Mouse (Mus musculus) hindbrain, embryonic 15.5 days (tissue): ENCODE data around the gene Orc5. TPM values are rescaled to one million over a fixed set of nuclear protein-coding genes. Genes with fewer than 3 reads are reported as not detected.

ENCODE experiments used
- ATAC-seq: fragments of 200-750 bp; cut with Nextera tagmentation; 2 replicates; pipeline ENCODE4 v1.8.0; 2017; ENCODE audit warnings: low read depth, moderate number of reproducible peaks, moderate TSS enrichment; ENCODE audit not compliant: low FRiP score
- H3K27ac ChIP-seq: fragments of 300-500 bp; sonication (generic); replicated peaks from 2 replicates; pipeline ENCODE4 v1.5.1; 2015; ENCODE audit warnings: mild to moderate bottlenecking, inconsistent platforms
- H3K27me3 ChIP-seq: fragments of 300-500 bp; sonication (generic); 2 replicates; pipeline ENCODE4 v1.6.1; 2015; ENCODE audit warnings: control low read depth, inconsistent platforms
- H3K36me3 ChIP-seq: fragments of 300-500 bp; sonication (generic); 2 replicates; pipeline ENCODE4 v1.6.1; 2015; ENCODE audit warnings: control low read depth, inconsistent platforms
- H3K4me1 ChIP-seq: fragments of 300-500 bp; sonication (generic); replicated peaks from 2 replicates; pipeline ENCODE4 v1.6.1; 2015; ENCODE audit warnings: control low read depth, inconsistent platforms
- H3K4me2 ChIP-seq: fragments of 300-500 bp; sonication (generic); 2 replicates; pipeline ENCODE4 v1.6.1; 2015; ENCODE audit warnings: moderate library complexity, mild to moderate bottlenecking, inconsistent platforms
- H3K4me3 ChIP-seq: fragments of 300-500 bp; sonication (generic); 2 replicates; pipeline ENCODE4 v1.5.1; 2015; ENCODE audit warnings: mild to moderate bottlenecking, inconsistent platforms
- H3K9ac ChIP-seq: fragments of 300-500 bp; sonication (generic); 2 replicates; pipeline ENCODE4 v1.6.1; 2015; ENCODE audit warnings: inconsistent platforms
- H3K9me3 ChIP-seq: fragments of 300-500 bp; sonication (generic); 2 replicates; pipeline ENCODE4 v1.6.1; 2016; ENCODE audit warnings: control low read depth, inconsistent platforms
- WGBS: fragments of 180-500 bp; shearing (Covaris S2); methylation state at CpG from one replicate; pipeline ENCODE4 v1.1.7; 2015; 5-methylcytosine and 5-hydroxymethylcytosine counted together
- polyA plus RNA-seq: library from polyadenylated mRNA; unstranded; fragments of >200 nt; fragmentation: Nextera tagmentation; extraction: Ambion mirVana; gene quantifications from 2 replicates; pipeline ENCODE4 v1.2.1, GENCODE M21; 2015

Orc5 gene
- 34.6 and 35.4 TPM in 2 replicates for polyA plus RNA-seq

DNA sequence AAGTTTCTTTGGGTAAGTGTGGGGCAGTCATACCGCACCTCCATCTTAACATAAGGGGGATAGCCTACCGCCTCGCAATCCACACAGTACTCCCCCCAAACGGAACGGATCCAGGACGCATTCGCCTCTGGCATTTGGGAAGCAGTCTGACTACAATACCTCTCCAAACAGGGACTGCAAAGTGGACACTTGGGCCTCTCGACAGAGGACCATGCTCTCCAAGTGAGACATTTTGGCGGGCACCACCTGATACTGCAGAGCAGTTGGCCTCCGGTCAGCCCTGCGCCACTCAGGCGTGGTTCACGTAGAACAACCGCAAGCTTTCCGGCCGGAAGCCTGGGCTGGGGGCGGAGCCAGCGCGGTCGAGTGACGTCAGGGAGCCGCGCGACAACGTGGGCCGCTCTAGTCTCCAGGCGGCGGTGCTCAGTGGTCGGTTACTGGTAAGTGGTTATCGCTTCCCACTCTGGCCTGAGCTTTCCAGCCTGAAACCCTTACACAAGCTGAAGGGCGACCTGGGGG is at the start of gene Orc5:
Orc5 (minus strand) TSS at position 397 of the 519 bp plus-strand sequence.
- peaks cover 13% of the 10 kb centered on the region for H3K4me1 ChIP-seq
- under 1% methylated on average over 31 of the region's 31 CpGs for WGBS
- no peaks in the 10 kb centered on the region for H3K9me3 ChIP-seq
- peak; percentile 100 for ATAC-seq
- peak within 1 kb of the TSS; percentile 83 for H3K9ac ChIP-seq
- peaks cover 13% of the 10 kb centered on the region for H3K36me3 ChIP-seq
- H3K4me2 ChIP-seq: peak within 1 kb of the TSS; percentile 75
- H3K27me3 ChIP-seq: no peaks in the 10 kb centered on the region
- peak within 1 kb of the TSS; percentile 87 for H3K27ac ChIP-seq
- H3K4me3 ChIP-seq: peak within 1 kb of the TSS; percentile 70

DNA sequence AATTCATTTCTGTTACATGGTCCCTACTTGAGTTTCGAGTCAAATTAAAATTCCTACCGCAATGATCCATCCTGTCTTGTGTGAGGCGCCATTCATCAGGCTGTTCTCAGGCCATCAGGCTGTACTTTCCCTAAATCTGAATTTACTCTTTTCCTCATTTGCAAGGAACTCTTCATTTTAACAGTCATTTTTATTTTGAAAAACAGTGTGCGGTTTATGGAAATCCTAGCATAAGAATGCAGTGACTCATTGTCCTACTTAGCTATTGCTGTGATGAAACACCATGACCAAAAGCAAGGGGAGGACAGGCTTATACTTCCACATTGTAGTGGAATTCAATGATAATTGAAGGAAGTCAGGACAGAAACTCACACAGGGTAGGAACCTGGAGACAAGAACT is 46.8 kb upstream of the Orc5 start:
- Histone ChIP-seq H3K9me3 (no peaks in the 10 kb centered on the region), H3K27ac (no peak overlapping the region), H3K27me3 (no peaks in the 10 kb centered on the region), H3K4me1 (no peaks in the 10 kb centered on the region), H3K4me2 (no peak overlapping the region), H3K4me3 (no peak overlapping the region), H3K36me3 (no peaks in the 10 kb centered on the region), H3K9ac (no peak overlapping the region)
- WGBS: 96% methylated on average over 4 of the region's 4 CpGs
- no peak for ATAC-seq

DNA sequence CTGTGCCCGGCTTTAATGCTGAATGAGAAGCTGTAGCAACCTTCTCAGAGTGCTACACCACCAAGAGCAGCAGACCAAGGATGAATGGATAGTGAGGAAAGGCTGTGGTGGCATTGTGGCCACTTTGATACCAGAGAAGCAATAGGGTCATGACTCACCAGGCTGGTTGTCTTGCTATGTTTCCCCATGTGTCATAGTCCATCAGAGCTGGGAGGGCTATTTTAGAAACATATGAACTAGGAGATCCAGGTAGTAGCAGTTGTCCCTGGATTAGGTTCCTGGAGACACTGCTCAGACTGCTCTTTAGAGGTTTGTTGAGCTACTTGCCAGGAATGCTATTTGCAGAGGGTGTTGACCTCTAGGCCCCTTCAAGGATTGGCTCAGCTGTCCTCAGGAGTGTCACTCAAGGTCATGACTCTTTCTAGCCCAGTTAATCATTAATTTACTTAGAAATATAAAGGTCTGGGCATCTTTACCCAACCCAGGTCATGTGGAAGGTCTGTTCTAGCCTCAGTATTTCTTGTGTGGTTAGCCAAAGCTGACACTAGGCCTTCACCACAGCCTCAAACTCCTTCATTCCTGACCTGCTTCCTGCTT is 39.2 kb upstream of the Orc5 start:
- H3K4me1 ChIP-seq: no peaks in the 10 kb centered on the region
- no peaks in the 10 kb centered on the region for H3K27me3 ChIP-seq
- H3K4me2 ChIP-seq: no peak overlapping the region
- no peak for ATAC-seq
- no peak overlapping the region for H3K27ac ChIP-seq
- no peaks in the 10 kb centered on the region for H3K9me3 ChIP-seq
- H3K4me3 ChIP-seq: no peak overlapping the region
- no peaks in the 10 kb centered on the region for H3K36me3 ChIP-seq
- 83% methylated on average over 1 of the region's 1 CpGs for WGBS
- H3K9ac ChIP-seq: no peak overlapping the region

DNA sequence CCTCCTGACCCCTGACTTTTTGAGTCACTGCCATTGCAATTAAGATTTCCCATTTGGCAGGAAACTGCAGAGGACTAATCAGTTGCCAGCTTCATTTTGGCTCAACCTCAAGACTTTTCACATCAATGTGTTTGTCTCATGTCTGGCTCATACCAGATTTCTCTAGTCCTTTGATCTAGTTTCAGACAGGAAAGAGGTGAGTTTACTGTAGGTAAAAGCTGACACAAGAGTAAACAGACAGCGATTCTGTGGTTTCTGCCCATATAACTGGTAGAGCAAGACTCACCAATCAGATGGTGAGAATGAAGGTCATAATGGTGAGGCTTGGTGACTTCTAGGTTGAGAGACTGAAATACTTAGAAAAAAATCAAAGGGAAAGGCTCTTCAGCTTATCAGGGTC is 37.3 kb upstream of the Orc5 start:
- Histone ChIP-seq H3K9me3 (no peaks in the 10 kb centered on the region), H3K27ac (no peak overlapping the region), H3K27me3 (no peaks in the 10 kb centered on the region), H3K36me3 (no peaks in the 10 kb centered on the region), H3K9ac (no peak overlapping the region), H3K4me3 (no peak overlapping the region), H3K4me1 (no peaks in the 10 kb centered on the region), H3K4me2 (no peak overlapping the region)
- 79% methylated on average over 1 of the region's 1 CpGs for WGBS
- no peak for ATAC-seq

DNA sequence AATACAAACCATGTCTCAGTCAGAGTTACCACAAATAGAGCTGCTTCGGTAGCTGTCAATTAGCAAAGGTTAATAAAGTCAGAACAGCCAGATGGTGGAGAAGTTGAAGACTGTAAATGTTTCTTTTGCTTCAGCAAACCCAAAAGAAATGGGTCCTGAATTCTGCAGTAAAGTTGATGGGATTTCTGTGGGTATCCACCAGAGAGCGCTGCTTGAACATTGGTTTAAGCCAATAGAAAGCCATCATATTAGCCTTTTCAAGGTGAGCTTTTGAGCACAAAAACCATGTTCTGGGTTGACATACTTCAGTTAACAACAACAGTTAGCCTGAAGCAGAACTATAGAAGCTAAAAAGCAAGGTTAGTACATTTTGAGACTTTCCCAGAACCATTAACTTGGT is 34.3 kb upstream of the Orc5 start:
- Histone ChIP-seq H3K27me3 (no peaks in the 10 kb centered on the region), H3K4me1 (no peaks in the 10 kb centered on the region), H3K4me2 (no peak overlapping the region), H3K9ac (no peak overlapping the region), H3K27ac (no peak overlapping the region), H3K9me3 (no peaks in the 10 kb centered on the region), H3K4me3 (no peak overlapping the region), H3K36me3 (no peaks in the 10 kb centered on the region)
- no peak for ATAC-seq
- 57% methylated on average over 2 of the region's 2 CpGs for WGBS

DNA sequence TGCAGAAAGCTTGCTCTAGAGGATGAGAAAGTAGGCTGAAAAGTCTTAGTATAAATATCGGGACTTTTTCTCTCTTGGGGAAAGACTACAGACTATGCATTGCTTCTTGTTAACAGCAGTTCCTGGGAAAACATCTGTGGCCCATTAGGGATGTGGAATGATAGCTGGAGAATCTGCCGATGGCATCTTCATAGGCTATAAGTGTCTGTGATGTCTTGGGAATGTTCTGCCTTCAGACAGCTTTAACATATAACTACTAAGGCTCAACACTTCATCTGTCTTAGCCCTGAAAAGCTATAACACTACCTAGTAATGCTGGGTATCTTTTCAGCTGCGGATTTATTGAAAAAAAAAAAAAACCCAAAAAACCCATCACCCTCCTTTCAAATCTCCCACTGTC is 27.8 kb upstream of the Orc5 start:
- H3K27ac ChIP-seq: no peak overlapping the region
- H3K27me3 ChIP-seq: no peaks in the 10 kb centered on the region
- no peaks in the 10 kb centered on the region for H3K4me1 ChIP-seq
- H3K36me3 ChIP-seq: no peaks in the 10 kb centered on the region
- no peak for ATAC-seq
- H3K9ac ChIP-seq: no peak overlapping the region
- WGBS: 89% methylated on average over 3 of the region's 3 CpGs
- no peak overlapping the region for H3K4me2 ChIP-seq
- no peaks in the 10 kb centered on the region for H3K9me3 ChIP-seq
- no peak overlapping the region for H3K4me3 ChIP-seq

DNA sequence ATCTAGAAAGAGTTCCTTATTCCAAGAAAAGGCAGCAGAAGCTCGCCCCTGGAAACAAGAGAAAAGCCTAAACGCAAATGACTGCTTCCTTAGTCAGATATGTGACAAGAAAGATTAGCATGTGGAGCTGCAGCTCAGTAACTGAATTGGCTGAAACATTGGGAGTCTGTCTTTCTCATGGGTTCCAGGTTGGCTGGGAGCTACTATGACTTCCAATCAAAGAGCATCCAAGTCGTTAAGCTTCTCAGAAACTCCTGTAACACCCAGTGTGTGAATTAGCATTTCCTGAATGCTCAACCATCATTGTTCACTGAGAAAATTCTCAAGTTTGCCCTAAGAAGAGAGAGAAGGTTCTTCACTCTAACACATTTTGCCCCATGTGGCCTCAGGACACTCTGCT is 24.5 kb upstream of the Orc5 start:
- H3K27me3 ChIP-seq: no peaks in the 10 kb centered on the region
- H3K4me2 ChIP-seq: no peak overlapping the region
- no peaks in the 10 kb centered on the region for H3K9me3 ChIP-seq
- no peak overlapping the region for H3K27ac ChIP-seq
- WGBS: 62% methylated on average over 3 of the region's 3 CpGs
- ATAC-seq: no peak
- no peaks in the 10 kb centered on the region for H3K36me3 ChIP-seq
- no peaks in the 10 kb centered on the region for H3K4me1 ChIP-seq
- H3K9ac ChIP-seq: no peak overlapping the region
- no peak overlapping the region for H3K4me3 ChIP-seq

DNA sequence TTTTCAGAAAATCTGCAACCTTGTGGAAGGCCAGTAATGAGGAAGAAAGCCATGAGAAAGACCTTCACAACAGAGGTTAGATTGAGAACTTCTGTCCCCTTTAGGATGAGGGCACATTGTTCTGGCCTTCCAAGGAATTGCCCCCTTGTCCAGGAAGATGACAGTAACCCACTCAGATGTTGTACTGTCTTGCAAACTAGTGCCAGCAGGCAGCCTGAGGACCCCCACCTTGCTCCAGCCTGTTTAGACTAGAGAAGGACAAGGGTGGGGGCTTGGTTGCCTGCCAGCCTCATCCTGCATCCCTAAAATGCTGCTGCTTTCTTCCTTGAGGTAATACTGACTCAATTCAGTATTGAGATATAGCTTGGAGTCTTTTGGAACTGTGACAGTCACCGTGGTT is 23.9 kb upstream of the Orc5 start:
- H3K9me3 ChIP-seq: no peaks in the 10 kb centered on the region
- WGBS: 50% methylated on average over 1 of the region's 1 CpGs
- no peak overlapping the region for H3K9ac ChIP-seq
- no peak for ATAC-seq
- H3K27me3 ChIP-seq: no peaks in the 10 kb centered on the region
- H3K4me2 ChIP-seq: no peak overlapping the region
- no peaks in the 10 kb centered on the region for H3K36me3 ChIP-seq
- H3K4me3 ChIP-seq: no peak overlapping the region
- H3K27ac ChIP-seq: no peak overlapping the region
- no peaks in the 10 kb centered on the region for H3K4me1 ChIP-seq

DNA sequence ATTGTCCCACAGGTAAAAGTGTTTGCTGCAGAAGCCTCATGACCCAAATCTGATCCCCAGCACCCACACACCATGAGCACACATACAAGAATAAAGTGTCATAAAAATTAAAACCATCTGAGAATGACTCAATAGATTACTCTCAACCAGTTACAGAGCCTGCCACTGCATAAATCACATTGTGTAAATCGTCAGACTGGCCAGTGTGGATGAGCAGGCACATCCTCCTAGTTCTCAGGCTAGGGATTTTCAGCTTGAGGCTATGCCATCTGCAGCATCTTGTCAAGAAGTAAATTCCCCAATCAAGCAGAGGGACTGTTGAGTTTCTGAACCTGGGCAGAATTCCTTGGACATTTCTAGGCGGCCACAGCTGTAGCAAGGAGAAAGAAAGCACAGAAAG is 23.5 kb upstream of the Orc5 start:
- no peaks in the 10 kb centered on the region for H3K4me1 ChIP-seq
- no peak overlapping the region for H3K27ac ChIP-seq
- H3K4me2 ChIP-seq: no peak overlapping the region
- 59% methylated on average over 2 of the region's 2 CpGs for WGBS
- no peak overlapping the region for H3K9ac ChIP-seq
- ATAC-seq: no peak
- H3K4me3 ChIP-seq: no peak overlapping the region
- no peaks in the 10 kb centered on the region for H3K36me3 ChIP-seq
- no peaks in the 10 kb centered on the region for H3K27me3 ChIP-seq
- no peaks in the 10 kb centered on the region for H3K9me3 ChIP-seq

DNA sequence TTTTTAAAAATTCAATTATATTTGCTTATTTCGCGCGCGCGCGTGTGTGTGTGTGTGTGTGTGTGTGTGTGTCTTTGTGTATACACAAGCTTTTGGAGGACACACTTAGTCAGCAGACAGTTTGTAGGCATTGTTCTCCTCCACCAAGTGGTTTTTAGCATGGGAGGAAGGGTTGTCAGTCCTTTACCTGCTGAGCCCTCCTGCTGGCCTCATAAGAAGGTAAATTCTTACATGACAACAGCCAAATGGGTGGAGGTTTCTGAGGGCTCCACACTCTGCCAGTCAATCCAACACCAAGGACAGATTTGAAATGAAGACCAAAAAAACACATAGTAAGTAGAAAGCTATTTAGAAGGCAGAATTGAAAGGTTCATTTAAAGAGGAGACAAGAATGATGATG is 22.7 kb upstream of the Orc5 start:
- Histone ChIP-seq H3K27ac (no peak overlapping the region), H3K4me3 (no peak overlapping the region), H3K9ac (no peak overlapping the region), H3K36me3 (no peaks in the 10 kb centered on the region), H3K4me1 (no peaks in the 10 kb centered on the region), H3K9me3 (no peaks in the 10 kb centered on the region), H3K4me2 (no peak overlapping the region), H3K27me3 (no peaks in the 10 kb centered on the region)
- no peak for ATAC-seq
- WGBS: 94% methylated on average over 6 of the region's 6 CpGs

DNA sequence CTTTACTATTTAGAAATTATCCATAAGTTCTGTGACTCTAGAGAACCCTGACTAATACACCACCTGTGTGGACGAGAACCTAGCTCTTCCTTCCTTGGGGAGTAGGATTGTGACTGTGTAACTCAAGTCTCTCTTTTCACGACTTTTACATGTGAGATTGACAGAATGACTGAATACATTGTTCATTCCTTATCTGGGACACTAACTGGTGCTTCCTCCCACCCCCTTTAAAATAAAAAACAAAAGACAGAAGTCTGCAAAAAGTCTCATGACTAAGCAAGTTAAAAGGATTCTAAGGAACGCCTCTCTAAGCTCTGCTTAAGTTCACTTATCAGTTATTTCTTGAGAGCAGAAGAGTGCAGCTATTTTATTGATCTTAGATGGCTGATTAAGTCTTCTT is 22.2 kb upstream of the Orc5 start:
- Histone ChIP-seq H3K27me3 (no peaks in the 10 kb centered on the region), H3K36me3 (no peaks in the 10 kb centered on the region), H3K4me2 (no peak overlapping the region), H3K4me1 (no peaks in the 10 kb centered on the region), H3K9ac (no peak overlapping the region), H3K27ac (no peak overlapping the region), H3K9me3 (no peaks in the 10 kb centered on the region), H3K4me3 (no peak overlapping the region)
- WGBS: 82% methylated on average over 3 of the region's 3 CpGs
- no peak for ATAC-seq

DNA sequence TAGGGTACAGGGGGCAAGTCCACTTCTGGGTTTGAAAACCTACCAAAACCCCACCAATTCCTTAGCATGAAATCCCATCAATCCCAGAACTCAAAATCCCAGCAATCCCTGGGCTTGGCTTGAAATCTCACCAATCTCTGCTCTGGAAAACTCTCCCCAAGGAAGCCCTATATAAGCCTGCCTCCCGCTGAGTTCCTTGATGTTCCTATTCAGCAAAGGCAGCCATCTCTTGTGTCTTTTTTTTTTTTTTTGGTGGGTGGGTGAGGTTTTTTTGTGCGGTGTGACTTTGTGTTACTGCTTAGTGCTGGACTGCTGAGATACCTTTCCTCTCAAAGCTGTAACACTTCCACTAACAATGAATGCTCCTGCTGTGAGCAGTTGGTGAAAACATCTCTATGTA is 15.5 kb upstream of the Orc5 start:
- Histone ChIP-seq H3K27me3 (no peaks in the 10 kb centered on the region), H3K4me1 (no peaks in the 10 kb centered on the region), H3K9ac (no peak overlapping the region), H3K36me3 (no peaks in the 10 kb centered on the region), H3K27ac (no peak overlapping the region), H3K4me3 (no peak overlapping the region), H3K9me3 (no peaks in the 10 kb centered on the region), H3K4me2 (no peak overlapping the region)
- ATAC-seq: no peak
- 85% methylated on average over 2 of the region's 2 CpGs for WGBS

DNA sequence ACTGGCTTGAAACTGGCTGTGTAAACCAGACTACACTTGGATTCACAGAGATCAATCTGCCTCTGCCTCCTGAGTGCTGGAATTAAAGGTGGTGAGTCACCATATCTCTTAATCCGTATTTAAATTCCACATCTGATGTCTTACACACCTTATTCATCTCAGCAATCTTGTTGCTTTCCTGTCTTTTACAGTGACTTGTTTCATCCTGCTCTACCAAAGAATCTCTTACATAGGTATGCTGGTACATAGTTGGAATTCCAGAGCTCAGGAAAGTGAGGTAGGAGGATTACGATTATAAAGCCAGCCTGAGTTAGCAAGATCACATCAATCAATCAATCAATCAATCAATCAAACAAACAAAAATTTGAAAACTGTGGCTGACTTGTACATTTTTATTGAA is 9.6 kb upstream of the Orc5 start:
- no peaks in the 10 kb centered on the region for H3K9me3 ChIP-seq
- no peak overlapping the region for H3K4me2 ChIP-seq
- ATAC-seq: no peak
- no peak overlapping the region for H3K27ac ChIP-seq
- H3K36me3 ChIP-seq: no peaks in the 10 kb centered on the region
- H3K4me1 ChIP-seq: no peaks in the 10 kb centered on the region
- WGBS: 89% methylated on average over 2 of the region's 2 CpGs
- no peak overlapping the region for H3K9ac ChIP-seq
- no peaks in the 10 kb centered on the region for H3K27me3 ChIP-seq
- H3K4me3 ChIP-seq: no peak overlapping the region
